Mouse (Mus musculus) E14TG2a.4 (cell line): Measurements from ENCODE around the gene Thap8.

Experiments
- CTCF ChIP-seq: conservative IDR thresholded peaks from 2 replicates; pipeline ENCODE4 v1.5.1; 2014; ENCODE audit warnings: low read length
- NANOG ChIP-seq: IDR thresholded peaks from 2 replicates; pipeline ENCODE4 v1.6.1; 2014; ENCODE audit warnings: borderline replicate concordance, low read length, mixed read lengths
- POU5F1 ChIP-seq: IDR thresholded peaks from 2 replicates; pipeline ENCODE4 v1.6.1; 2014; ENCODE audit warnings: low read length, borderline replicate concordance

DNA sequence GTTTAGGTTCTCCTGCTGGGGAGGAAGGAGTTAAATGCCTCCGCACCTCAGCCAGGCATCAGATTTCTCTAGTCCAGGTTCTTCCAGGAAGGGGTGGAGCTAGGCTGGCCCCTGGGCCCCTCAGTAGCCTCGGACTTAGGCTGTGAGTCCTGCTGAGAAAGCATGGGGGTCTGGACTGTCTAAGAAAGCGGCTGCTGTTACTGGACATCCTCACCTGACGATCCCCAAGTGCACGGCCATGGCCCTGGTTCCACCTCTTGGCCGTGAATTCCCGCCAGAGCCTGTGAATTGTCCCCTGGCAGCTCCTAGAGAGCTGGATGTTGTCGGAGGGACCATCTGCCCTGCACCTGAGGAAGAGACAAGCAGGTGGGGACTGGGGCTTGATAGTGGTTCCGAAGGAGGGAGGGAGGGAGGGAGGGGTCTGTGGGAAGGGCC, 34.8 kb downstream of the Thap8 start, which contains the start of gene Syne4:
- no peak for TF ChIP-seq CTCF
- TF ChIP-seq NANOG = no peak
- no peak for TF ChIP-seq POU5F1
